Mouse (Mus musculus): ENCODE data around the gene Fbxo30. TPM values are rescaled to one million over a fixed set of nuclear protein-coding genes. Genes with fewer than 3 reads are reported as not detected.
A peak's percentile ranks its signal among the peaks of the same experiment; 100 is the strongest.
"Not testable (repeated sequence)": the region's sequence is repeated elsewhere in the genome, so short reads cannot be mapped to it uniquely, and the experiment has no call there.

Gene Fbxo30
- 28.6 and 29.6 TPM in 2 replicates for polyA plus RNA-seq (2015; fragmentation: Nextera tagmentation; extraction: Ambion mirVana)

- peak within 1 kb of the TSS; percentile 92 for H3K4me2 ChIP-seq (replicated peaks)
- H3K9me3 ChIP-seq (replicated peaks) = no peaks in the 10 kb centered on the region
- peak within 1 kb of the TSS; percentile 90 for H3K9ac ChIP-seq
- peak; percentile 95 for ATAC-seq (ENCODE audit: insufficient number of reproducible peaks, low FRiP score, low TSS enrichment, low read depth)
- H3K36me3 ChIP-seq = no peaks in the 10 kb centered on the region
- H3K4me3 ChIP-seq (replicated peaks) = peak within 1 kb of the TSS; percentile 95
- 2% methylated on average over 84 of the region's 93 CpGs for WGBS
- peaks cover 8% of the 10 kb centered on the region; the same call in 1 of the 2 replicates for H3K4me1 ChIP-seq
- H3K27me3 ChIP-seq = no peaks in the 10 kb centered on the region
- H3K27ac ChIP-seq (replicated peaks) = peak within 1 kb of the TSS; percentile 96
Observed at GRCm38 (mm10) chr10:11280578-11281463, at the start of gene Fbxo30. Fbxo30 (plus strand) TSS chr10:11281330.

DNA sequence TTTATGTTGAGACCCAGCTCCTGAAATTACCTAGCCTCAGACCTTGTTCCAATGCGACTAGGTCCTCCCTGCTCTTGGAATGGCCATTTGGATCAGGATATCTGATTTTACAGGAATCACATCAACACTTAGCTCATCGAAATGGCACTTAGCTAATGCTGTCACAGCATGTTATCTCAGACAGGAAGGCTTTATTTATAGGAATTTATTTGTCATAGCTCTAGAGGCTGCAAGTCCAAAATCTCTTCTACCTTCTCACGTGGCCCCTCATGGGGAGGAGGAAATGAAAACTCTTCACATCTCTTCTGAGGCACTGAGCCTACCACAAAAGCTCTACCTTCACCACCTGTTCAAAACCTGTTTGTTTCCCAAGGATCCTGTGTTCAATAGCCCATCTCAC lies 47.9 kb upstream of the Fbxo30 start:
- 73% methylated on average over 3 of the region's 3 CpGs for WGBS
- H3K9me3 ChIP-seq (replicated peaks) = no peaks in the 10 kb centered on the region
- H3K27ac ChIP-seq (replicated peaks) = no peak overlapping the region
- H3K27me3 ChIP-seq = no peaks in the 10 kb centered on the region
- H3K4me2 ChIP-seq (replicated peaks) = no peak overlapping the region
- H3K4me3 ChIP-seq (replicated peaks) = no peak overlapping the region
- no peak overlapping the region for H3K9ac ChIP-seq
- no peaks in the 10 kb centered on the region for H3K36me3 ChIP-seq
- no peaks in the 10 kb centered on the region for H3K4me1 ChIP-seq
- ATAC-seq (ENCODE audit: insufficient number of reproducible peaks, low FRiP score, low TSS enrichment, low read depth) = no peak

- not testable (repeated sequence) for H3K4me3 ChIP-seq (replicated peaks); H3K27ac ChIP-seq (replicated peaks); ATAC-seq (ENCODE audit: insufficient number of reproducible peaks, low FRiP score, low TSS enrichment, low read depth); H3K9ac ChIP-seq; H3K36me3 ChIP-seq; H3K4me1 ChIP-seq; H3K4me2 ChIP-seq (replicated peaks); H3K27me3 ChIP-seq; H3K9me3 ChIP-seq (replicated peaks)
- WGBS = 62% methylated on average over 3 of the region's 3 CpGs
Observed at GRCm38 (mm10) chr10:11242988-11243387, 38.1 kb upstream of the Fbxo30 start.

GRCm38 (mm10) chr10:11248210-11248609 lies 32.9 kb upstream of the Fbxo30 start:
- no peak for ATAC-seq (ENCODE audit: insufficient number of reproducible peaks, low FRiP score, low TSS enrichment, low read depth)
- WGBS = 79% methylated on average over 3 of the region's 3 CpGs
- Histone ChIP-seq H3K27ac (replicated peaks) (no peak overlapping the region), H3K36me3 (no peaks in the 10 kb centered on the region), H3K9me3 (replicated peaks) (no peaks in the 10 kb centered on the region), H3K4me1 (no peaks in the 10 kb centered on the region), H3K27me3 (no peaks in the 10 kb centered on the region), H3K9ac (no peak overlapping the region), H3K4me2 (replicated peaks) (no peak overlapping the region), H3K4me3 (replicated peaks) (no peak overlapping the region)

DNA sequence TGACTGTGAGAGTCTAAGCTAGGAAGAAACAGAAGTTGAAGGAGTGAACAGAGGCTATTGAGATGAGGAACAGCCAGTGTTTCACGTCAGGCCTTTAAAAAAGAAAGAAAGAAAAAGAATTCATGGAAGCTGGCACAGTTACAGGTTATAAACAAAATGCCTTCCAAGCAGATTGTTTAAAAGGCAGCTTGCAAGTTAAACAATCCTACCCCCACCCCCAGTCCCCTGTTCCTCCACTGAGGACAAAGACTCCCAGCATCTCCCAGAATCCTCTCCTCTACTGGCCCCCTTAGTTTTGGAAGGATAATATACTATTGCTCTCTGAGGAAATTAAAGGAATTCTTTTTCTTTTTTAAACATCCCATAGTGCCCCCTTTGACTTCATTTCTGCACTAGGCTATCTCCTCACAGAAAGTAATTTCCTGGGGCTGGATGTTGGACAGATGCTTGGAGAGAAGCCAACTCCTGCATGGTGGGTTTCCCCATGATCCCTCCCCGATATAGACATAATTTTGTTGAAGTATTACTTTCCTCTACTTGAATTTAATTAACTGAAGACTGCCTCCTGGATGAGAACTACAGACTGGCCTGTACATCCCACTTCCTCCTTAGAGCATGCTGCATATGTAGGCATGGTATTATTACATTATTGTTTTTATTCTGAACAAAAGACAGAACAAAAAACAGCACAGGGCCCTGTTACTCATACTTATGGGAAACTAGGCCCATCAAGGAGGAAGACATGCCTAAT lies 30.7 kb upstream of the Fbxo30 start:
- Histone ChIP-seq H3K4me1 (no peaks in the 10 kb centered on the region), H3K27me3 (no peaks in the 10 kb centered on the region), H3K4me2 (replicated peaks) (no peak overlapping the region), H3K36me3 (no peaks in the 10 kb centered on the region), H3K4me3 (replicated peaks) (no peak overlapping the region), H3K27ac (replicated peaks) (no peak overlapping the region), H3K9me3 (replicated peaks) (no peaks in the 10 kb centered on the region), H3K9ac (no peak overlapping the region)
- WGBS = 23% methylated on average over 2 of the region's 2 CpGs
- ATAC-seq (ENCODE audit: insufficient number of reproducible peaks, low FRiP score, low TSS enrichment, low read depth) = no peak

DNA sequence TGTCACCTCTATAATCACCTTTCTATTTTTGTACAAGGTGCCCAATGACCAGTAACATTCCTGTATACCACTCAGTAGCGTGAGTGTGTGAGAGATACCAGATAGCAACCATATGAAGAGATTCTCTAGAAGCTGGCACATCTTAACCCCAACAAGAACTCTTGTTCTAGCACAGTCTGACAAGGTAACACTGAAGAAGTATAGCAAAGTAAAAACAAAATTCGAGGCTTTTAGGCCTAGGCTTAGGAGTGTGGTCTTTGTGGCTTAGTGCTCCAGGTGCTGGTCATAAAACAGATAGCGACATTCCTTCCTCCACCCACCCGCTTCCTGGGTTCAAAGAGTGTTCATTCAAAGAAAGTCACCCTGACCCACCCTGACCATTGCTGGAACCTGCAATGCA lies 27.5 kb upstream of the Fbxo30 start:
- not testable (repeated sequence) for H3K9me3 ChIP-seq (replicated peaks); H3K4me2 ChIP-seq (replicated peaks); H3K27me3 ChIP-seq; ATAC-seq (ENCODE audit: insufficient number of reproducible peaks, low FRiP score, low TSS enrichment, low read depth); H3K36me3 ChIP-seq; H3K9ac ChIP-seq; H3K4me1 ChIP-seq; H3K4me3 ChIP-seq (replicated peaks); H3K27ac ChIP-seq (replicated peaks)
- WGBS = 88% methylated on average over 4 of the region's 4 CpGs

DNA sequence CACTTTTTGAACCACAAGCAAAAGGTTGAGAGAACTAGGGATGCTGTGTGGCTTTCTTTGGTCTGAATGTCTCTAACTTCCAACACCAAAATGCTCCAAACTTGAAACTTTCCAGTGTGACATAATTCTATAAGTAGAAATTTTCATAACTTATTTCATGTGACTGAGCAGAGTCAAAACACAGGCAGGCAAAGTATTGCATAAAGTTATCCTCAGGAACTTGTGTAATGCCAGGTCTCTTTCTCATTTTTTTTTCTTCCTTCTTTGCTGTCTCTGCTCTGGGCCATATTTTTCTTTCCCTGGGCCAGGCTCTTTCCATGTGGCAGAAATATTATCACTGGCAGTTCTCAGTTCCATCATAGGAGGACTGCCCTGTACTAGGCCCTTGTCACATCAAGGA lies 21.0 kb upstream of the Fbxo30 start:
- H3K36me3 ChIP-seq = no peaks in the 10 kb centered on the region
- H3K4me3 ChIP-seq (replicated peaks) = no peak overlapping the region
- H3K4me2 ChIP-seq (replicated peaks) = no peak overlapping the region
- H3K9me3 ChIP-seq (replicated peaks) = no peaks in the 10 kb centered on the region
- no peaks in the 10 kb centered on the region for H3K4me1 ChIP-seq
- no peak overlapping the region for H3K9ac ChIP-seq
- no peaks in the 10 kb centered on the region for H3K27me3 ChIP-seq
- no peak for ATAC-seq (ENCODE audit: insufficient number of reproducible peaks, low FRiP score, low TSS enrichment, low read depth)
- H3K27ac ChIP-seq (replicated peaks) = no peak overlapping the region

GRCm38 (mm10) chr10:11262292-11262691 lies 18.8 kb upstream of the Fbxo30 start:
- not testable (repeated sequence) for H3K4me1 ChIP-seq; H3K4me2 ChIP-seq (replicated peaks); H3K9ac ChIP-seq; H3K27me3 ChIP-seq; ATAC-seq (ENCODE audit: insufficient number of reproducible peaks, low FRiP score, low TSS enrichment, low read depth); H3K9me3 ChIP-seq (replicated peaks); H3K4me3 ChIP-seq (replicated peaks); H3K36me3 ChIP-seq; H3K27ac ChIP-seq (replicated peaks)
- 75% methylated on average over 2 of the region's 2 CpGs for WGBS

DNA sequence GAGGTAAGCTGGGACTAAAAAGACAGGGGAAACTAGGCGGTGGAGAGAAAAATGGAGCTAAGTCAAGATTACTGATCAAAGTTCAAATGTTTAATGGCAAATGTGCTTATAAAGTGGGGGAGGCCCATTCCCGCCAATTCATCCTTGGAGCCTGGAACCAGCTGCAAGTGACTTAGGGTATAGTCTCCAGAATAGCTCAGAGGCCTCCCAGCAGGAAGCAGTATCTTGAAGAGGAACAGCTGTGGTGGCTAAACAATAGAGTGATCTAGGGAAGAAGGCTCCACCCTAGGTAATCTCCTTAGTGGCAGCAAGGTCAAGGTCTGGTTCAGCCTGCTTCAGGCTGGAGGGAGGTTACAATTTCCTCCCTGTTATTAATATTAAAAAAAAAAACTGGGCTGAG lies 17.3 kb upstream of the Fbxo30 start:
- WGBS = 92% methylated on average over 2 of the region's 2 CpGs
- H3K4me2 ChIP-seq (replicated peaks); H3K9ac ChIP-seq; H3K27me3 ChIP-seq; H3K4me1 ChIP-seq; H3K9me3 ChIP-seq (replicated peaks); ATAC-seq (ENCODE audit: insufficient number of reproducible peaks, low FRiP score, low TSS enrichment, low read depth); H3K27ac ChIP-seq (replicated peaks); H3K4me3 ChIP-seq (replicated peaks); H3K36me3 ChIP-seq: not testable (repeated sequence)

DNA sequence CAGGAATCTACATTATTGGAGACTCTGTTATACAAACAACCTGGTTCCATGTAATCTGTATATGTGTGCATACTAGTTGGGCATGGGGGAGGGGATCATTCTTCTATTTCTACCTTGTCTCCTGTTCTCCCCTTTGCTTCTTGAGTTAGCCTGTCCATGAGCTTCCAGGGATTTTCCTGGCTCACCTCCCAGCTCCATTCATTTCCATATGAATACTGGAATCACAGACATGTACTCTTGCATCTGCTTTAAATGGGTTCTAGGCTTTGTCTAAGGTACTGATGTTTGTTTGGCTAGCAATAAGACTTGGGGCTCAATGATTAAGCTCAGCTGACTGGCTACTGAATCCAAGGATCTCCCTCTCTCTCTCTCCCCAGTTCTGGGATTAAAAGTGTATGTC lies 12.0 kb upstream of the Fbxo30 start:
- H3K9me3 ChIP-seq (replicated peaks) = no peaks in the 10 kb centered on the region
- no peak overlapping the region for H3K27ac ChIP-seq (replicated peaks)

DNA sequence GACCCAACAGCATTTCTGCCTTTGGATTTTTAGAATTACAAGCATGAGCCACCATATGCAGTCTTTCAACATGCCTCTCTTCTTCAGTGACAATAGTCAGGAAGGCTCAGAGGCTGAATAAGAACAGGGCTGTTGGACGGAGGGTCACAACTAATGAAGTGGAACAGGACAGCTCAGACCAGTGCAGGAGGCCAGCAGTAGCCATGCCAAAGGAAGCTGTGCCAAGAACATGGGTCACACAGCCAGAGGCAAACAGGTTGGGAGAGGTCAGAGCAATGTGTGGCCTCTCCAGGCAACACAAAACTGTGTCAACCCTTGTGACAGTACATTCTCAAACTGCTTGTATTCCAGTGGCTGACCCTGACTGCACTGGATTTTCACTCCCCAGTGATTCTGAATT lies 6.7 kb upstream of the Fbxo30 start:
- H3K9ac ChIP-seq = no peak overlapping the region
- H3K9me3 ChIP-seq (replicated peaks) = no peaks in the 10 kb centered on the region
- no peak for ATAC-seq (ENCODE audit: insufficient number of reproducible peaks, low FRiP score, low TSS enrichment, low read depth)
- H3K27me3 ChIP-seq = no peaks in the 10 kb centered on the region
- 70% methylated on average over 1 of the region's 1 CpGs for WGBS
- no peaks in the 10 kb centered on the region for H3K36me3 ChIP-seq
- H3K4me3 ChIP-seq (replicated peaks) = no peak overlapping the region
- no peak overlapping the region for H3K4me2 ChIP-seq (replicated peaks)
- H3K4me1 ChIP-seq = no peaks in the 10 kb centered on the region
- no peak overlapping the region for H3K27ac ChIP-seq (replicated peaks)

More for the DNA sequence above, 12.0 kb upstream of the Fbxo30 start:
- H3K4me2 ChIP-seq (replicated peaks) = no peak overlapping the region
- no peaks in the 10 kb centered on the region for H3K4me1 ChIP-seq
- no peak for ATAC-seq (ENCODE audit: insufficient number of reproducible peaks, low FRiP score, low TSS enrichment, low read depth)
- H3K4me3 ChIP-seq (replicated peaks) = no peak overlapping the region
- no peak overlapping the region for H3K9ac ChIP-seq
- no peaks in the 10 kb centered on the region for H3K27me3 ChIP-seq
- H3K36me3 ChIP-seq = no peaks in the 10 kb centered on the region

Measured in embryonic facial prominence, embryonic 15.5 days (tissue).